Mouse (Mus musculus) ES-Bruce4 (cell line): ENCODE results near the gene Foxp1.

Experiments
- CTCF ChIP-seq: IDR thresholded peaks from one replicate; pipeline ENCODE4 v1.8.1; 2011; ENCODE audit warnings: low read depth, low read length
- EP300 ChIP-seq: IDR thresholded peaks from 2 replicates; pipeline ENCODE4 v1.6.1; 2011; ENCODE audit warnings: low read depth, low read length; ENCODE audit not compliant: insufficient read depth

- TF ChIP-seq EP300: no peak
- TF ChIP-seq CTCF: no peak
Measured at GRCm38 (mm10) chr6:99483556-99483955, 39.0 kb downstream of the Foxp1 start.
